Mouse (Mus musculus) liver, postnatal 0 days (tissue): Measurements from ENCODE around the gene Tut1.

Experiments
- CTCF ChIP-seq: sonication (generic); IDR thresholded peaks from 2 replicates; pipeline ENCODE4 v1.5.1; 2016; ENCODE audit warnings: antibody characterized with exemption, low read depth
- EP300 ChIP-seq: IDR thresholded peaks from 2 replicates; pipeline ENCODE4 v1.6.1; 2016; ENCODE audit warnings: antibody characterized with exemption, low read depth, mild to moderate bottlenecking

DNA sequence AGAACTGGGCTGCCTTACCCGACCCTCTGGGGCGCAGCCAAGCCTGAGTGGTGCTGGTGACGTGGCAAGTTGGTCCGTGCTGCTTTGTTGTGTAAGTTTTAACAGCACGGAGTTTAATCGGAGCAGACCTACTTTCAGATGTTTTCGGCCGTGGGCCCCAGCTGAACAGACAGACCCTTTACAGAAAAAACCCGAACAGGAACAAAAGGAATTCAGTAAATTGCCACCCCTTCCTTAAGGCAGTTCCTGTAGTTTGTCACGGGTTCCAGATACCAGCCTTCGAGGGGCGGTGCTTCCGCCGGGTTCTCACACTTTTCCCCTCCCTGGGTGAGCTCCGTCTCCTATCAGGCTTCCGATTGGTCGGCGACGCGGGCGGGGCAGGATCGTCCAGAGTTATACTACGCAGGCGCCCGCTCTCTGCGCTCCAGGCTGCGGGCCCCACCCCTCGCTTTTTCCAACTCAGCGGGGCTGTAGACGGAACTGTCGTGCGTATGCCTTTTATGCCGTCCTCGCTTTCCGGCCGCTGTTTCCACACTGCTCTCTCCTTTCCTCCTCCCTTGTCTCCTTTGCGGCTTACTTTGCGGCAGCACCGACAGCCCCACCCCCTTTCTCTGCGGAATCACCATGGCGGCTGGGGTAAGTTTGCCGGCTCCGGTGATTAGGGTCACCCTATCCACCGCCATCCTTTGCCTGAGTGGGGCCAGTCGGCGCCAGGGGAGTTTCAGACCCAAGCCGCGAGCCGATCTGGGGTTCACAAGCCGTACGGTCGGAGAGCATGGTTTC, 13.1 kb downstream of the Tut1 start, which contains the start of gene Eef1g:
- no peak for TF ChIP-seq CTCF
- peak; percentile 75 for TF ChIP-seq EP300
